Mouse (Mus musculus) layer of hippocampus, adult 9-10 months (tissue): ENCODE data around the gene Nab1.
A peak's percentile ranks its signal among the peaks of the same experiment; 100 is the strongest.
"Not testable (repeated sequence)": the region's sequence is repeated elsewhere in the genome, so short reads cannot be mapped to it uniquely, and the experiment has no call there.

Experiments used
- DNase-seq: peaks from one replicate; pipeline ENCODE4 v3.0.0; 2022; ENCODE audit warnings: low spot score

Gene Nab1

DNA sequence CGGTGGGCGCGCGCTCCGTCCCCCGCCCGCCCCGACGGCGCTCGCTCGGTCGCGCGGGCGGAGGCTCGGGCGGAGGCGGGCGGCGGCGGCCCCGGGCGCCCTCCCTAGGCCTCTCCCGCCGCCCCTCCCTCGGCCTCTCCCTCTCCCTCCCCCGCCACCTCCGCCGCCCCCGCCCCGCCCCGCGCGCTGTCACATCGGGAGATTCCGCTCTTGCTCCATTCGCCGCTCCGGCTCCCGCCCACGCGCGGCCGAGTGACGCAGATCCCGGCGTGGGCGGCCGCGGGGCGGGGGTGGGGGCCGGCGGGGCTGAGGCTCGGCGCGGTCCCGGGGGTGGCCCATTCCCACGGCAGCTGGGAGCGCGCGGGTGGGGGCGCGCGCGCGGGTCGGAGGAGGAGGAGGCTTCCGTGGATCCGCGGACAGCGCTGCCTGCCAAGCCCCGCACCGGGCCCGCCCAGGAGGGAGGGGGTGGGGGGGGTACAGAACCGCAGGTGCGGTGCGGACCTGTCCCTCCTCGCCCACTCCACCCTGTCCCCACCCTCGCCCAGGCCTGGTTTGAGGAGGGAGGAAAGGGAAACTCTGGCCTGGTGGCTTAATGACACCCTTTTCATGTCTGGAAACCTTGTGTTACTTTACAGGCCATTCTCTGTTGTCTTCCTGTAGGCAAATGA, at the start of gene Nab1:
Gene Nab1, minus strand, starts transcription at position 366 of the 668 bp plus-strand sequence.
- DNase-seq, result no peak

- no peak for DNase-seq
These were observed 47.0 kb upstream of the Nab1 start for GRCm38 (mm10) chr1:52547451-52547850.

DNA sequence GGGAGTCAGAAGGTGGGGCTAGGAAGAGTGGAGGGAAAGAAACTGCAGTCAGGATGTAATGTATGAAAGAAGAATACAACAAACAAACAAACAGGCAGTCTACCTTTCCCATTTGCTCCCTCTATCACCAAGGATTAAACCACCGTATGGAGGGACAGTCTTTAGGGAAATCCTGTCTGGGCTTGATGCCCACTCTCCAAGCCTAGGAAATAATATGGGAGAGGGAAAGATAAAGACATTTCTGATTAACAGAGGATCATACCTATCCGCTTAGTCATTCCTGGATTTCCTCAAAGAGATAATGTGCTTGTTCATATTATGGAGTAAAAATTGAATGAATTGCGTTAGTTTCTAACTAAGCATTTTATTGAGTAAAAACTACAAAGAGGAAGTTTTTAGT, 46.3 kb upstream of the Nab1 start:
- DNase-seq, result no peak

GRCm38 (mm10) chr1:52540124-52540523, 39.6 kb upstream of the Nab1 start:
- DNase-seq, result not testable (repeated sequence)

GRCm38 (mm10) chr1:52529933-52530332, 29.5 kb upstream of the Nab1 start:
- no peak for DNase-seq

DNA sequence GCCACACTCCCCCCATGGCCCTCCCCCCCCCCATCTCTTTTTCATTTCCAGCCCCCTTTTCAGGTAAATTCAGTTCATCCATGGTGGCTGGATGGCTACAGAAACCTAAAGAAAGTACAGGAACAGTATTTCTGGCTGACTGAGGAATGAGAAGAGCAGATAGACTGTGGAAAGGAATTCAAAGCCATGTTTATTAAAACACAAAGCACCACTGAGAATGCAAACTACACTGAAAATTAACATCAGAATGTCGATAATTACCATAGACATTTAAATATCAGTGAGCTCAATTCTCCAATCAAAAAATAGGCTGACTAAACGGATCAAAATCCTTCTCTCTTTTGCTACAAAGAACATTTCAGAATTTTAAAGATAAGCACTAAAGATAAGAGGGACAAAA, 27.2 kb upstream of the Nab1 start:
- DNase-seq, result no peak

GRCm38 (mm10) chr1:52527252-52527651, 26.8 kb upstream of the Nab1 start:
- no peak for DNase-seq

DNA sequence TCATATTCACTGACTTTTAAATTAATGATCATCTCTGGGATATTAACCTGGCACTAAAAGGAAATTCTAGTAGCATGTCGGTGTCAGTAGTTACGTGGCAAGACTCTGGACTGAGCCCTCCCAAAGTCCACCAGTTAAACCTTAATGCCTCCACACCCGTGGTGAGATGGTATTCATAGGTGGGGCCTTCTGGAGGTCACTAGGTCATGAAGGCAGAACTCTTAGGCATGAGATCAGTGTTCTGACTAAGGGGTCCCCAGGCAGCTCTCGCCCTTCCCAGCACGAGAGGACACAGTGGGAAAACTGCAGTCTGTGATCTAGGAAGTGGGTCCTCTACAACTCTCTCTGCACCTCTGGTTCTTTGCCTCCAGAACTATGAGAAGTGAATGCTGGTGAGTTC, 24.2 kb upstream of the Nab1 start:
- no peak for DNase-seq

GRCm38 (mm10) chr1:52524150-52524549, 23.7 kb upstream of the Nab1 start:
- peak; percentile 58 for DNase-seq

- DNase-seq, result no peak
These were observed 21.0 kb upstream of the Nab1 start for GRCm38 (mm10) chr1:52521436-52521993.

- DNase-seq, result no peak
These were observed 19.7 kb upstream of the Nab1 start for GRCm38 (mm10) chr1:52520131-52520530.

GRCm38 (mm10) chr1:52515249-52515648, 14.8 kb upstream of the Nab1 start:
- DNase-seq, result no peak

DNA sequence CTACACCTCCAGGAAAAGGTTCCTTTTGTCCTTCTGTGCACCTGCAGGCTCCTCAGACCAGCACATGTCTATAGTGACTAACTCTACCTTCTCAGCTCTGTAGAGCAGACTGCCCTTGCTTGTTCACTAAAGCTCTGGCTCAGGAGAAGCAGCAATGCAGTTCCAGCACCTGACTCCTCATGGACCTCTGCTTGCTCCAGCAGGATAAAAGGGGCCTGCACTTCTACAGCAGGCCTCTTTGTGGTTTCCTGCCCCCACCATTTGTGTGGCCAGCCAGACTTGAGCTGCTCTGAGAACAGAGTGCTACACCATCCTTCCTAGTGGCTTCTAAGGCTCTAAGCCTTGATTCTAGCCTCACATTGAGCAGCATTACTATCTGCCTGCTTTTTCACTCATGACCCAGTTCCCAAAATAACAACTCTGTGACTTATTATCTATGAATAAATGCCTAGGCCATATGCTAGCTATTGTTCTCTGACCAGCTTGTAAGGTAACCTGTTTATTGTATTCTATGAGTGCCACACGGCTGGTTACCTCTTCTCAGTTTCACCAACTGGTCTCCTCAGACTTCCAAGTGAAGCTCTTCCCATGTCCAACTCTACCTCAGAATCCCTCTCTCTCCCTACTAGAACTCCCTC, 11.4 kb upstream of the Nab1 start:
- no peak for DNase-seq

DNA sequence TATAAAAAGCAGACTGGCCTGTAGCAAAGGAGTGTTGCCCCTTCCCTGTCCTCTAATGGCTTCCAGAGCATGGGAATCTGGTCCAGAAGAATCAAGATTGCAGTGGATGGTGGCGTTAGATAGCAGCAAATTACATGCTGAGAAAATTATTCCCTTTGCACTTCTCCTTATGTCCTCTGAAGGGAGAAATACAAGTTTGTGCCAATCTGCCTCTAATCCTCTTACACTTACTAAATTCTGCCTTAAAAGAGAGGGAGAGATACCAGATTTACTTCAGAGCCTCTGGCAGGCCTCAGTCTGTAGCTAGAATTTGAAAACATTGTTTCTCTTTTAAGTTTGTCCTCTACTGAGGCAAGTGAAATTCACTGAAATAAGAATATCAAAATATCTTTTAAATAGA, 5.7 kb upstream of the Nab1 start:
- DNase-seq, result no peak

DNA sequence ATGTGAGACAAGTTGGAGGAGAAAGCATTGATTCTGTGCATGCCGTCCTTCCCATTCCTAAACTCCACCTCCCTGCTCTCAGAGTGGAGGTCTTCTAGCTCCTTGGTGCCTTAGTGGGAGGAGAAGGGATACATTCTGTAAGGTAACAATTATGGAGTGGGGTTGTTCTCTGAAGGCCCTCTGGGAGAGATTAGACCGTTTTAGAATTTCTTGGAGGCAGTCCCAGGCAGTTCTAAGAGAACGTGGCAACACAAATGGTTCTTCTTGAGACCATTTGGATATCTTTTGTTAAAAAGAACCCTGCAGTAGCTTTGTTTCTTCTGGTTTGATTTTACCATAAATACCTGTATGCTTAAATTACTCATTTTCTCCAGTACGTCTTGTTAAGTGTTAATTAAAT, 1.8 kb upstream of the Nab1 start:
- no peak for DNase-seq

DNA sequence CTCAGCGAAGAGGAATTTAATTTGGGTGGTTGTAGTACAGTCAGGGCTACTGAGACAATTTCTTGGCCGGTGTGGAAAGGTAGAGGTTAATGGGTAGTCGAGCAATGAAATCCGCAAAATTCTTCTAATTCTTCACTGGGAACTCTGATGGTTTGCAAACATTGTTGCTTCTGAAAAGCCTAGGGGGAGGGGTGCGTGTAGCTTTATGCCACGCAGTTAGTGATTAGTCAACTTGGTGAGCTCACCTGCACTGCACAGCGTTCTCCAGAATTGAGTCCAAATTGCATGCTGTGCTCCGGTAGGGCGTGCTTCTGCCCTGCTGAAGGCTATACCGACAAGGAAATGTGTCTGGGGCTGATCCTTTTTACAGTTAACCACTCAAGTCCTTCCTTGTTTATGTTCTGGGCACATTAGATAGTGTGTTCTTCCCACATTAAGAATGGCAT, 1.2 kb upstream of the Nab1 start:
- DNase-seq, result no peak

DNA sequence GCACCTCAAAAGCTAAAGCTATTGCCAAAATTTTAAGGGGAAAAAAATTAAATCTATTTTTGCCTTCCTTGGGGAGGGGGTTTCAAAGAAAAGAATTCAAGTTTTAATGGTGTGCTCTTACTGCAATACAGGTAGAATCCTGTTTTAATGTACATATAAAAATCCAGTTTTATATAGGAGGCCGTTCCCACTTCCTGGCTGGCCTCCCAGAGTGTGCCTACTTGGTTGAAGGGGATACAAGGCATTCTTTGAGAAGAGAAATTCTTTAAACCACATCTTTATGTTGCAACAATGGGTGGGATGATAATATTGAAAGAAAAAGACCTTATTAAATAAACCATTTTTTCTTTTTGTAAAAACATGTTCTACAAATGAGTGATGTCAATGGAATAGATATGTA, 611 bp upstream of the Nab1 start:
- no peak for DNase-seq

GRCm38 (mm10) chr1:52499601-52500313, 722 bp downstream of the Nab1 start:
- DNase-seq, result no peak

- no peak for DNase-seq
These were observed 1.6 kb downstream of the Nab1 start for GRCm38 (mm10) chr1:52498786-52499450.

DNA sequence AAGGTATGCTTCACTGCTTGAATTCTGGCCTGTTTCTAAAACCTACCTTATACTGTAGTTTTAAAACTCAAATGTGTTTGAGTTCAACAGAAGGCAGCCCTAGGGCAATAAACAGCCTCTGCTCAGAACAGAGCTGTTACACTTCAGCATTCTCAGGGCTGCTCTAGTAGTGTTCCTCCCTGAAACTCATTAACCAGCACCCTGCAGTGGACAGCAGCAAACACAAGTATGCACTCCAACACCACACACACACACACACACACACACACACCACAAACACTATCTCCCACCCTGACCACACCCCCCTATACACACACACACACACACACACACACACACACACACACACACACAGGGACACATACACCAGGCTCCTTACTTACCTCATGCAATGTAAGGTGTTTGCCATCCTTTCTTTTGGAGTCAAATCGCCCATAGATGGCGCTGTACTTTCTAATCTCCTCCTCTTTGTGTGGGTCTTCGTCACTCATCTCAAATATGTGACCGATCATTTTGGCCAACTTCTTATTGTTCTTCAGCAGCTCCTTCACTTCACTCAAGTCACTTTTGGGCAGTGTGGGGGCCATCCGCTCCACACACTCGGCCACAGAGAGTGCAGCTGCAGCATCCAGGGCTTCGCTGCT, 10.8 kb downstream of the Nab1 start:
- no peak for DNase-seq

DNA sequence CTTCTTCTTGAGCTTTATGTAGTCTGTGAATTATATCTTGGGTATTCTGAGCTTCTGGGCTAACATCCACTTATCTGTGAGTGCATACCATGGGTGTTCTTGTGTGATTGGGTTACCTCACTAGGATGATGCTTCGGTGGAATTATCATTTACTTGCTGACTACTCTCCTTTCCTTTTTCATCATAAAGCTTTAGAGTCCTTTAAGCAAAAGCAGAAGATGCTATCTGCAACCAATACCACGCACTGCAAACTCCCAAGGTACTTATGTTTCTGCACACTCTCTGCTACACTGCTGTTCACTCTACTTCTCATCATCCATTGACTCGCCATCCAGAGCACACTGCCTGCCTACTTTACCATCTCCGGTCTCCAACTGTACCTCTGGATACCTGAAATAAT, 15.5 kb downstream of the Nab1 start:
- DNase-seq, result no peak

GRCm38 (mm10) chr1:52474291-52474690, 26.2 kb downstream of the Nab1 start:
- DNase-seq, result no peak
